Mouse (Mus musculus) lung, embryonic 16.5 days (tissue): ENCODE results near the gene Fbln1. TPM values are rescaled to one million over a fixed set of nuclear protein-coding genes. Genes with fewer than 3 reads are reported as not detected.

Experiments
- ATAC-seq: fragments of 200-750 bp; cut with Nextera tagmentation; 2 replicates; pipeline ENCODE4 v1.8.0; 2017; ENCODE audit warnings: low read depth, mild to moderate bottlenecking, moderate library complexity
- H3K27ac ChIP-seq: fragments of 300-500 bp; sonication (generic); 2 replicates; pipeline ENCODE4 v1.5.1; 2014; ENCODE audit warnings: mild to moderate bottlenecking, control low read depth, low read length
- H3K27me3 ChIP-seq: fragments of 300-500 bp; sonication (generic); 2 replicates; pipeline ENCODE4 v1.6.1; 2014; ENCODE audit warnings: low read depth, low read length, mixed read lengths; ENCODE audit not compliant: control insufficient read depth, insufficient read depth
- H3K36me3 ChIP-seq: fragments of 300-500 bp; sonication (generic); 2 replicates; pipeline ENCODE4 v1.6.1; 2014; ENCODE audit warnings: low read length; ENCODE audit not compliant: control insufficient read depth, insufficient read depth
- H3K4me1 ChIP-seq: fragments of 300-500 bp; sonication (generic); replicated peaks from 2 replicates; pipeline ENCODE4 v1.6.1; 2014; ENCODE audit warnings: low read length, mixed read lengths; ENCODE audit not compliant: control insufficient read depth, insufficient read depth
- H3K4me2 ChIP-seq: fragments of 300-500 bp; sonication (generic); 2 replicates; pipeline ENCODE4 v1.6.1; 2014; ENCODE audit warnings: low read depth, low read length, control low read depth
- H3K4me3 ChIP-seq: fragments of 300-500 bp; sonication (generic); 2 replicates; pipeline ENCODE4 v1.5.1; 2014; ENCODE audit warnings: mild to moderate bottlenecking, low read length, control low read depth
- H3K9ac ChIP-seq: fragments of 300-500 bp; sonication (generic); 2 replicates; pipeline ENCODE4 v1.6.1; 2014; ENCODE audit warnings: low read length, control low read depth
- H3K9me3 ChIP-seq: fragments of 300-500 bp; sonication (generic); 2 replicates; pipeline ENCODE4 v1.6.1; 2016; ENCODE audit warnings: low read length; ENCODE audit not compliant: control insufficient read depth
- WGBS: fragments of 180-500 bp; shearing (Covaris S2); extraction: QIAGEN DNeasy Blood & Tissue Kit; methylation state at CpG from one replicate; pipeline ENCODE4 v1.1.7; 2014; 5-methylcytosine and 5-hydroxymethylcytosine counted together
- polyA plus RNA-seq: library from polyadenylated mRNA; unstranded; fragments of >200 nt; fragmentation: Nextera tagmentation; extraction: Ambion mirVana; gene quantifications from 2 replicates; pipeline ENCODE4 v1.2.1, GENCODE M21; 2015

Fbln1 gene
- polyA plus RNA-seq, 1 experiment from 2014 or later, result 237 TPM

DNA sequence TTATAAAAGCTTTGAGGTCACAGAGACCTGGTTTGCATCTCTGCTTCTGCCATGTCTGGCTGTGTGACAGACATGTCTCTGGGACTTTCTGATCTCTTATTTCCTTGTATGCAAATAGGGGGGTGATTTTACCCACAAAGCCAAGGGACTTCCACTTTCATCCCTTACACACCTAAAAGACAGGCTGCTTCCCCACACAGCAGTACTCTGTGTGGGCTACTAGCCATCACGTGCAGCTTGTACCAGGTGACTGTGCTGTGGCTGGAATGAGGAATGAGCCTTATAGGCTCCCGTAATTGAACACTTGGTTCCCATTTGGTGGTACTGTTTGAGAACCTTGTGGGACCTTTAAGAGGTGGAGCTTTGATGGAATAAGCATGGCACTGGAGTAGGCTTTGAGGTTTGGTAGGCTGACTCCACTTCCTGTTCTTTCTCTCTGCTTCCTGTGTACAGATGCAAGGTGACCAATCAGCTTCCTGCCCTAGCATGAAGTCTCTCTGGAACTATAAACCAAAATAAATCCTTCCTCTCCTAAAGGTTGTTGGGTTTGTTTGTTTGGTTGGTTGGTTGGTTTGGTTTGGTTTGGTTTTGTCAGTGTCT is 101.4 kb downstream of the Fbln1 start:
- Histone ChIP-seq H3K4me1 (peaks cover 3% of the 10 kb centered on the region; the same call in 1 of the 2 replicates), H3K9ac (no peak overlapping the region), H3K27ac (no peak overlapping the region), H3K4me3 (no peak overlapping the region), H3K9me3 (0 out of 2 replicates have a peak, but pooled peaks cover 3% of the 10 kb centered on the region), H3K27me3 (no peaks in the 10 kb centered on the region), H3K36me3 (no peaks in the 10 kb centered on the region), H3K4me2 (no peak overlapping the region)
- ATAC-seq, result no peak
- 86% methylated on average over 2 of the region's 2 CpGs for WGBS

DNA sequence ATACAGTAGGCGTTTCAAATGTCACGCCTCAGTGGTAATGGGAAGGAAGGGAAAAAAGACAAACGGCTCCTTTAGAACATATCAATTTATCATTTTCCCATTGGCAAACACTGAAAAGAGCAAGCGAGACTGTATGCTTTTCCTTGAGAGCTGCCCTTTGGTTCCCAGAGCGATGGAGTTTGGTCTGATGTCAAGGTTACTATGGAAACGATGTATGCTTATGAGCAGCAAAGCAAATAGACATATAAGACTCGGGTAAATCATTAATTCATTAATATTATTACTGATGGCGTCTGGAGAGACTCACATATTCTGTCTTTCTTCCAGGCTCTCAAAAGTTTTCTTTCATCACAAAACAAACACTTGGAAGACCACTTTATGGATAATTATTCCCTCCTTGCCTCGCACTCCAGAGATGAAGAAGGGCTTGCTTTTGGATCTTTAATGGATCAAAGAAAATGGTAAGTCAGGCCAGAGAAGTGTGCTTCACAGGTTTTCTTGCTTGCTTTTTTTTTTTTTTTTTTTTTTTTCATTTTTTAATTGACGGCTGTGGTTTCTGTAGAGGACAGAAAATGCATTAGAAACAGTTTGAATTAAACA is 105.4 kb downstream of the Fbln1 start:
- Histone ChIP-seq H3K4me2 (no peak overlapping the region), H3K4me3 (no peak overlapping the region), H3K36me3 (no peaks in the 10 kb centered on the region), H3K27ac (peak overlapping the region; percentile 68), H3K9ac (no peak overlapping the region), H3K4me1 (peaks cover 6% of the 10 kb centered on the region; the same call in 1 of the 2 replicates), H3K9me3 (no peaks in the 10 kb centered on the region), H3K27me3 (no peaks in the 10 kb centered on the region)
- WGBS, result 34% methylated on average over 10 of the region's 10 CpGs
- peak; percentile 73 for ATAC-seq

DNA sequence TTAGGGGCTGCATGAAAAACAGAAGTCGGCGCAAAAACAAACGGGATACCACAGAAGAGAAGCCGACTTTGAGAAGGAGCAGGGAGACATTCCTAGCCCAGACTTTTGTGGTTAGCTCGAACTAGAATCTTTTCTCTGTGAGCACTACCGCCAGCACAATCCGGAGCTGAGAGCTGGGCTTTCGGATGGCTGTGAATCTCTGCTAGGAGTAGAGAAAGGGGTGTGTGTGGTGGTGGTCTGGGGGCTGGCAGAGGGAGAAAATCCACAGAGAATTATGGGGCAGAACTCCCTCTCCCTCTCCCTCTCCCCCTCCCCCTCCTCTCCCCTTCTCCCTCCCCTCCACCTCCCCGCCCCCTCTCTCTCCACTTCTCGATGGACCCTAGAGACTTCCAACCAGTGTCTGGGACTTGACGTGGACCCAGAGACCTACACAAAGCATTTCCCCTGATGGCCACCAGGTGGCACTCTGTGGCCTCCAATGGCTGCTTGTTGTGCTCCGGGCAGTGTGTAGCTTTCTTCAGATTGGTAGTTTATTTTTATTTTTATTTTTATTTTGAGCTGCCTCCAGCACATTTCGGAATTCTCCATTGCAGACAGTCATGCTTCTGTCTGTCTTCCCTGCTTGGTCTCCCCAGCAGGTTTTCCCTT is 109.8 kb downstream of the Fbln1 start:
- Histone ChIP-seq H3K9me3 (no peaks in the 10 kb centered on the region), H3K27ac (no peak overlapping the region), H3K4me3 (no peak overlapping the region), H3K9ac (no peak overlapping the region), H3K4me1 (peaks cover 11% of the 10 kb centered on the region; the same call in 1 of the 2 replicates), H3K36me3 (no peaks in the 10 kb centered on the region), H3K4me2 (no peak overlapping the region), H3K27me3 (no peaks in the 10 kb centered on the region)
- 34% methylated on average over 11 of the region's 13 CpGs for WGBS
- ATAC-seq, result peak; percentile 53; the same call in 1 of the 2 replicates

DNA sequence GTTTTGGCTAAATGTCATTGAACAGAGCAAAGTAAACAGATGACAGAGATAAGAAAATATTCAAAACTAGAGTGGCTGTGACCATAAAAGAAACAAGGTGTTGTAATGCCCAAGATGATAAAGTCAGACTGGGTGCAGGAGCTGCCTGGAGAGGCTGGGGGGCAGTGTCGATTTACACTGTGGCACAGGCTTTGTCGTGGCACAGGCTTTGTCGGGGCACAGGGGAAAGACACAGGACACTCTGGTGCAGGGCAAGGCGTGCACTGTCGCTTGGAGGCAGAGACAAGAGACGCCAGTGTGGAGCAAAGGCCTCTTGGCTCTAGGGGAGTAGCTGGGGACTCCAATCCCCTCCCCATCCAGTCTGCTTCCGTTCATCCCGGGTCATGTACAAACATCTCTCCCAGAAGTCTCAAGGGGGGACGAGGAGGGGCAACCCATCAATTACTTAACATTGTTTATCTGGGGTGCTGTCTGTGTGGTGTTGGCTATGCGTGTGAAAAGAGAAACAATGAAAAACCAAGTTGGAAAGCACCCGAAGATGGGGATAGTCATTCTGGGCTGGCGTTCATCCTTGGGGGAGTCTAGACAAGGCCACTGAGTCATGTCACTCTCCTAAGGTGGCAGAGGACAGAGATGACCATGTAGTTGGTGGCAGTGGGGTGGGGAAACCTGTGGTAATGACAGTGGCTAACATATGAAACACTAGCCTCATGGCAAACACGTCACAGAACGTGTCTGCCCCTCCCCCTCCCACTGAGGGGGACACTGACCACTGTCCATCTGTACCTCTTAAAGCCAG is 110.8 kb downstream of the Fbln1 start:
- no peaks in the 10 kb centered on the region for H3K9me3 ChIP-seq
- ATAC-seq, result peak; percentile 35; the same call in 1 of the 2 replicates
- 23% methylated on average over 14 of the region's 14 CpGs for WGBS

DNA sequence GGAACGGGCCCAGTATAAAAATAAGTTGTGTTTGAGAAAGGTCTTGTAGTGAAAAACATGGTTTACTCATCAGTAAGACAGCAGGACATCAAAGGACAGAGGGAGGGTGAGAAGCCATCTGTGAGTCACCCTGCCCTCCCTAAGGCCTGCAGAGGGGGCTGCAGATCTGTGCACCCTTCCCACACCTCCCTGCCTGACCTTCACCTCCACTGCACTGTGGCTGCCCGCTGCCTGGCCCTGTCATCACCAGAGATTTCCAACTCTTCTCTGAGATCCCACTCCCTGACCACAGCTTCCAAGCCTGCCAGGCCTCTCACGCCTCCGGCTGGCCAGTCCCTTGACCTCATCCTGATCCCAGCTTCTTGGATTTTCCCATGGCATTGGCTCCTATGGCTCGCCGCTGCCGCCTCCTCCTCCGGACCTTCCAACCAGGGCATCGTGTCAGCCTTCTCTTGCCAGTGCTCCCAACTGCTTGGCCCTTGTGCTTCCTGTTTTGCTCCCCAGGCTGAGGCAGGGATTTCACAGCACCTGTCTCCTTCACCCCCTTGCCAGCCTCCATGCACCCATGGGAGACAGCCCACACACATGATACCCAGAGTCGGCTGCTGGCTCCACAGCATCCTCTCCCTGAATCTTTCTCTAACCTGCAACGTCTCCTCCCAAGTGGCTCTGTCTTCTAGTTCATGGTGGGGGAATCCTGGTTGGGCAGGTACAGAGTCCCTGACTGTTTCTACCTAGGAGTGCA is 114.3 kb downstream of the Fbln1 start:
- Histone ChIP-seq H3K27ac (no peak overlapping the region), H3K27me3 (no peaks in the 10 kb centered on the region), H3K36me3 (no peaks in the 10 kb centered on the region), H3K9ac (no peak overlapping the region), H3K9me3 (no peaks in the 10 kb centered on the region), H3K4me3 (no peak overlapping the region), H3K4me2 (no peak overlapping the region), H3K4me1 (peaks cover 8% of the 10 kb centered on the region; the same call in 1 of the 2 replicates)
- WGBS, result 67% methylated on average over 11 of the region's 11 CpGs
- ATAC-seq, result no peak

More for the DNA sequence above, 110.8 kb downstream of the Fbln1 start:
- Histone ChIP-seq H3K4me3 (no peak overlapping the region), H3K36me3 (no peaks in the 10 kb centered on the region), H3K27ac (no peak overlapping the region), H3K4me2 (no peak overlapping the region), H3K4me1 (peaks cover 11% of the 10 kb centered on the region; the same call in 1 of the 2 replicates), H3K9ac (no peak overlapping the region), H3K27me3 (no peaks in the 10 kb centered on the region)

DNA sequence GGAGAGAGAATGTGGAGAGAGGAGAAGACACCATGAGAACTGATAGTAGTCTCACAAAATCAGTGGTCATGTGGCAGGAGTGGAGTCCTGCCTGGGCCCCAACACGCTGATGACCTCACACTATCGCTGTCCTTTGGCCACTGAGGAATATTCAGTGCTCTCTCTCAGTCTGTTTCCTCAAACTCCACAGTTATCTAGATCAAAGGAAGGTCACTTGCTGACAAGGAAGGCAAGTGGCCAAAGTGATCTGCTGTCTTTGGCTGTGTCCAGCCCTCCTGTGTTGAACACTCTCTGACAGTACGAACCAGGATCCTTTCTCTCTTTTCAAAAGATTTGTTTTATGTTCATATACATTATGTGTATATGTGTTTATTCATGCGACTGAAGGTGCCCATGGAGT is 117.5 kb downstream of the Fbln1 start:
- 81% methylated on average over 4 of the region's 4 CpGs for WGBS
- Histone ChIP-seq H3K9me3 (no peaks in the 10 kb centered on the region), H3K4me2 (no peak overlapping the region), H3K36me3 (no peaks in the 10 kb centered on the region), H3K27ac (no peak overlapping the region), H3K9ac (no peak overlapping the region), H3K4me1 (no peaks in the 10 kb centered on the region), H3K4me3 (no peak overlapping the region), H3K27me3 (no peaks in the 10 kb centered on the region)
- ATAC-seq, result no peak

DNA sequence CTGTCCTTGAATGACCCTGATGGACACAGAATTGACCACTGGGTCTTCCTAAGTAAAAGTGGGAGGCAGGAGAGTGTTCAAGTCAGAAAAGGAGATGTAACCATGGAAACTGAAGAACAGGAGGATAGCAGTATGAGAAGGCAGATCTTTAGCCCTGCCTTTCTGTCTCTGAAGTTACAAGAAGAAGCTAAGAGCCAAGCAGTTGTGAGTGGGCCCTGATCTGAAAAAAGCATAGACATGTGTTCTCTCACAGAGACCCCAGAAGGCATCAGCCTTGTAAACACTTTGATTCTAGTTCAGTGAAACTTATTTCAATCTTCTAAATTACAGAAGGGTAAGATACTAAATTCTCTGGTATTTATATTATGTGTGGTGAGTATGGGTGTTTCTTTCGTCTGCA is 118.7 kb downstream of the Fbln1 start:
- no peak overlapping the region for H3K4me3 ChIP-seq
- WGBS, result 97% methylated on average over 1 of the region's 1 CpGs
- H3K4me1 ChIP-seq, result no peaks in the 10 kb centered on the region

DNA sequence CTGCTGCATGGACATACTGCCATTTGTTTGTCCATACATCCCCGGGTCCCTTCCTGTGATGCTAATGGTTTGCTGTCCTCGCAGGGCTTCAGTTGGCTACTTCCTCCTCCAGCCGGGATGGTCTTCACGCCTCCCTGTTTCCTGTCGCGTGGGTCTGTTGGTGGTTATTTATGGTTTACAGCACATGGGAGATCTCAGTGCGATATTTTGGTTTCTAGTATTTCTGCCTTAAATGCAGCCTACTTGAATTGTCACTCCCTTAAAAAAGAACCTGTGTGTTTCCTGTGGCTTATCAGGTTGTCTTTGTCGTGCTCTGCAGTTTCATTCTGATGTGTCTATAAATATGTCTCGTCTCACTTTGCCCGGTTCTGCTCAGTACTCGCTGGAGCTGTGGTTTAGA is 122.1 kb downstream of the Fbln1 start:
- Histone ChIP-seq H3K27me3 (no peaks in the 10 kb centered on the region), H3K27ac (no peak overlapping the region), H3K4me3 (no peak overlapping the region), H3K9me3 (no peaks in the 10 kb centered on the region), H3K4me1 (no peaks in the 10 kb centered on the region), H3K9ac (no peak overlapping the region), H3K36me3 (no peaks in the 10 kb centered on the region), H3K4me2 (no peak overlapping the region)
- 29% methylated on average over 11 of the region's 11 CpGs for WGBS
- ATAC-seq, result no peak

More for the DNA sequence above, 118.7 kb downstream of the Fbln1 start:
- no peak for ATAC-seq
- Histone ChIP-seq H3K4me2 (no peak overlapping the region), H3K9ac (no peak overlapping the region), H3K27me3 (no peaks in the 10 kb centered on the region), H3K36me3 (no peaks in the 10 kb centered on the region), H3K9me3 (no peaks in the 10 kb centered on the region), H3K27ac (no peak overlapping the region)
